Mouse (Mus musculus) megakaryocyte, adult 5-6 weeks (primary cell): ENCODE data around the gene Gm853. TPM values are rescaled to one million over a fixed set of nuclear protein-coding genes. Genes with fewer than 3 reads are reported as not detected.
A peak's percentile ranks its signal among the peaks of the same experiment; 100 is the strongest.

Experiments
- ATAC-seq: 2 replicates; pipeline ENCODE4 v1.8.0; 2016; ENCODE audit warnings: mild to moderate bottlenecking, inconsistent platforms; ENCODE audit not compliant: poor library complexity, severe bottlenecking
- total RNA-seq, 2 experiments: library from RNA; stranded (forward) in 1 of 2; stranded (reverse) in 1 of 2; fragments of 153-499, 151-499 nt in 1 of 2; fragments of 221-1000, 200-1000 nt in 1 of 2; gene quantifications; 2 replicates each; pipeline versions ENCODE4 v1.2.3 to v1.2.4; 2015 to 2017

The Gm853 gene
- total RNA-seq, 2 experiments from 2014 or later, result not detected

- ATAC-seq, result no peak
Observed at GRCm38 (mm10) chr4:130176156-130176720, 46.0 kb downstream of the Gm853 start.

- peak; percentile 50 for ATAC-seq
Observed at GRCm38 (mm10) chr4:130175072-130175711, 47.0 kb downstream of the Gm853 start, which contains the start of gene Tinagl1. Gene Tinagl1 (minus strand): TSS chr4:130175122.

DNA sequence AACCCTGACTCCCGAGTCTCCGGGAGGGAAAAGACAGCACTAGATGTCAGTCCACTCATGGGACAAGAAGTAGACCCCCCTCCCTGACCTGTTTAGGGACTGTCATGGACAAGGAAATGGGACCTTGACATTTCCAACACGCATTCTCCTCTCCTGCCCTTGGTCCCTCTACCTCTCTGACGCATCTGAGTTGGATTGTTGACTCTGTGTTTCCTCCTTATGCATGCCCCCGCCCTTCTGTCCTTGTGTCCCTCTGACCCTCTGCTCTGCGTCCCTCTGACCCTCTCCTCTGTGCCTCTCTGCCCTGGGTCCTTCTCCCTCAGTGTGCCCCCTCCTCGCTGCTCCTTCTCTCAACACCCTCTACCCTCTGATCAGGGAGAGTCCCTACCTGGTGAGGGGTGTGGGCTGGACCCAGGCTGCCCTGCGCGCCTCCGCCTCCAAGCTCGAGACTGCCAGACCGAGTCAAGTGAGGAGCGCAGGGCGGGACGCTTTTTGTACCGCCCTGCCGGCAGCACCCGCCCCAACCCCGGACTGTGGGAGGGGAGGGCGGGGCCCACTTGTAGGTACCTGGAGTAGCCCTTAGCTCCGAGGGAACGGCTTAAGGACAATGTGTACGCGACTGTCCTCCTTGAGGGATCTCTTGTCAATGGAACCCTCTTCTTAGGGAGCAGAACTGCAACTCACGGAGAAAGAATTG, 47.7 kb downstream of the Gm853 start:
- ATAC-seq, result peak; percentile 86

DNA sequence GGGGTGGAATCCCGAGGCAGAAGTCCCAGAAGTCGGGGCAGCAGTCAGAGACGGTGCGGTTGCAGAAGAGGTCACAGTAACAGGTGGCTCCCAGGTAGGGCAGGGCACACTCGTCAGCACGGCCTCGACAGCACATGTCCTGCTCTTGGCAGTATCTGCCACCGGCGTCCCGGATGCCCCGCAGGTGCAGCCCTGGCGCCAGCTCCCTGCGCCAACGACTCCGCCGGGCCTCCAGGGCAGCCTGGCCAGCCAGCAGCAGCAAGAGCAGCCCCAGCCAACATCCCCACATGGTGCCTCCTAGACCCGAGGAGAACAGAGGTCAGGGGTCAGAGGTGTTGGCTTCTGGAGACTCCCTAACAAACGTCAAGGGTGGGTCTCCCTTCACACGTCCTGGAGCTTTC, 48.3 kb downstream of the Gm853 start:
- ATAC-seq, result no peak

- ATAC-seq, result peak; percentile 47
Observed at GRCm38 (mm10) chr4:130173060-130173822, 49.0 kb downstream of the Gm853 start.

DNA sequence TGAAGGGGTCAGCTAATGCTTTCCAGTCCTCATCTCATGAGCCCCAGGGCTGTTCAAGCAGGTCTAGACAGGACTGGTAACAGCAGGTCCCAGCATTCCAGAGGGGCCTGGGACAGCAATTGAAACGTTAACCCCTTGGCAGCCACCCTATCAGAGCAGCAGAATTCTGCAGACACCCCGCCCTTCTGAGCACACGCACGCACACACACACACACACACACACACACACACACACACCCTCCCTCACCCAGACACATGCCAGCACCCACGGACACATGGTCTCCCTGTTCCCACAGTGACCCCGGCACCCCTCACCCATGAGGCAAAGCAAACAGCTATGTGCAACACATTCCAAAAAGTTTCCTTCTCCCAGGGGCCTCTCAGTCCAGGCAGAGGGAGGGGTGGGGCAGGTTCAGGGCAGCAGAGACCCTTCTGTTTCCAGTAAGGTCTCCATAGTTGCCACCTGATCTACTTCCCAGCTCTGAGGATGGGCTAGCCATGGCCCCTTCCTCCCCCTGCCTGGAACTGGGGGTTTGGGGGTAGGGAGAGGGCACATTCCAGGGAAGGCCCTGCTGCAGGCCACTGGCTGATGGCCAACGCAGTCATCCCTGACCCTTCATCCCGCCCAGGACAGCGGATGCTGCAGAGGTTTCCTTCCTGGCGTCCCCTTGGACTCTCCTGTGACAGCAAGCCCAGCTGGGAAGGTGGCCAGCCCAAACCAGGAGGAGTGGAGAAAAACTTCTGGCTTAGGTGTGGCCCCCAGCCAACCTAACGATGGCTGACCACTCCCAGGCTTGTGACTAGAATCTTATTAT, 50.0 kb downstream of the Gm853 start:
- no peak for ATAC-seq

- ATAC-seq, result no peak
Observed at GRCm38 (mm10) chr4:130170362-130170761, 51.8 kb downstream of the Gm853 start.

DNA sequence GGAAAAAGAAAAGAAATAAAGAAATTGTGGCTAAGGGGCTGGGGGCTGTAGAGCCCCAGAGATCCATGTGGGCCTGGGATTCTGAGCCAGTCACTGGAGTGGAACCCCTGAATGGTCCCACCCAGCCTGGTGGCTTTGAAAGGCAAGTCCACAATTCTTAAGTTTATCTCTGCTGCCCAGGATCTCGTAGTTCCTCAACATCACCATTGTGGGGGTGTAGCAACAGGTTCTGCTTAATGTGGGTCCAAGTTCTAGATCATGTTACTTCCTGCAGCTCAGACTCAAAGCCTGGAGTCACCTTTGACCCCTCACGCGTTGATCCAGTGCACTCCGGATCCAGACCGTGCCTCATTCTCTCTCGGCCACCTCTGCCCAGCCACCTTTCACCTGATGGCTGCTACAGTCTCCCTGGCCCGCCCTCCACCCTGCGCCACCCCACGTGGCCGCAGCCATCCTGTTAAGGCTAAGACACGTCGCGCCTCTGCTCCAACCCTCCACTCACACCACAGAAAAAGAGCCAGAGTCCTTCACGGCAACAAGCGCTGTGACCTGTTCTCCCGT, 52.7 kb downstream of the Gm853 start:
- no peak for ATAC-seq

DNA sequence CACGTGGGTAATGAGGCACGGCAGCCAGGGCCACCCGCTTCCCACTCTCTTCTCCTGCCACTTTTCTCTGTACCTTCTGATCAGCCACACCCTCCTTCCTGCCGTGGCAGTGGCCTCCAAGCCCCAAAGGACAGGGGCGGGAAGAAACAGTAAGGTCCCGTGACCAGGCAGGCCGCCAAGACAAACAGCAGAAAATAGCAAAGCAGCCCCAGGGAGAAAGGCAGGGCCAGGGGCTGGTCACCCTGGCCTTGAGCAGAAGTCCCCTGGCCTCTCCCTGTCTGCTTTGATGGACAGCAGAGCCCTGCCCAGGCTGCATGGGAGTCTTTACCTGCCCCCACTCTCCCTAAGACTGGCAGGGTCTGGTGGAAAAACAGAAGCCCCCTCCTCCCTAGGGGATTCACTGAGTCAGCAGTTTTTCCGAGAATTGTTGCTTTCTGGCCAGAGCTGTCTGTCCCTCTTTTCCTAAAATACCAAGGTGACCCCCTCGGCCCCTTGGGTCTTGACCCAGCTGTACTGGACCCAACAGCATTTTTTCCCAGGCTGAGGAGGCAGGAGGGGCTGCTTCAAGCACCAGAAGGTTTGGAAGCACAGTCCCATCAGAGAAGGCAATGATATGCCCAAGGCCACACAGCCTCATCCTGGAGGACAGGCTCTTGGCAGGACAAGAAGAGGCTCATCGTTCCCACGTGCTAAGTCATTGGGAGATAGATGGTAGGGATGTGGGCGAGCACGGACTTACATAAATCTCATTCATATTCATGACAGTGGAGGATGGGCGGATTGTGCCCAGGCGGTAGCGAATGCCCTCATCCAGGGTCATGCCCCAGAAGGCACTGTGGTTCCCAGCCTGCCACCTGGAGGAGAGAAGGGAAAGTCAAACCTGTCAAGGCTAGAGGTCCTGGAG, 53.7 kb downstream of the Gm853 start:
- ATAC-seq, result no peak

GRCm38 (mm10) chr4:130167814-130168213, 54.4 kb downstream of the Gm853 start:
- peak; percentile 57; the same call in 1 of the 2 replicates for ATAC-seq

DNA sequence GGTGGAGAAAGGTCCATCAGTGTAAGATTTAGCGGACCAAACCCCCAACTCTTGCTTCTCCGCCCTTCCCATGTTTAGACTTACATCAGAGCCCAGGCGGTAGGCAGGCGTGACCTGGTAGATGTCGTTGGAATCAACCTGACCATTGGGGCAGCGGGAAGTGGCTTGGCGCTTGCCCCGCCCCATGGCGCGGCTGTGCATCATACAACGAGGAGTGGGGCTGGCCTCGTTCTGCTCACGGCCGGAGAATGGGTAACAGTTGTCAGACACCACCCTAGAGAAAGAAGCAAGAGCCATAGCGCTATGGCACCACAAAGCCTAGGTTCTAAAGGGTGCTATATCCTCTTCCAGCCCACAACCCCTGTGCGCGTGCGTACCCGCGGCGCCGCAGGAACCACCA, 54.9 kb downstream of the Gm853 start:
- ATAC-seq, result no peak

- ATAC-seq, result no peak
Observed at GRCm38 (mm10) chr4:130166592-130166991, 55.6 kb downstream of the Gm853 start.

DNA sequence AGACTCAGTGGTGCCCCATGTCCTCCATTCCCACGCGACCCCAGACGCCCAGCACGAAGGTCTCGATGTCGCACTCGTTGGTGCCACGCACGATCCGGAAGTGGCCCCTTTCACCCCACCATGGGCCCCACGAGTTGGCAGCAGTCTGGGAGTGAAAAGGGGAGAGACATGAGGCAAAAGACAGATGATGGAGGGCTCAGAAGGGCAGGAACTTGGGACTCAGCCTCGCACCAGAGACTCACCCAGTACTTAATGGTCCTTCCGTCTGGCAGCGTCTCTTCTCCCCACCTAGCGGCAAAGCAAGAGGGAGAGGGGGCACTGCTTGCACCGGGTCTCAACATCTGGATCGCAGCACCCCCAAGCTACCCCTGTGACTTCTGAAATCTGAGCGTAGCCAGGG, 56.1 kb downstream of the Gm853 start:
- ATAC-seq, result no peak

DNA sequence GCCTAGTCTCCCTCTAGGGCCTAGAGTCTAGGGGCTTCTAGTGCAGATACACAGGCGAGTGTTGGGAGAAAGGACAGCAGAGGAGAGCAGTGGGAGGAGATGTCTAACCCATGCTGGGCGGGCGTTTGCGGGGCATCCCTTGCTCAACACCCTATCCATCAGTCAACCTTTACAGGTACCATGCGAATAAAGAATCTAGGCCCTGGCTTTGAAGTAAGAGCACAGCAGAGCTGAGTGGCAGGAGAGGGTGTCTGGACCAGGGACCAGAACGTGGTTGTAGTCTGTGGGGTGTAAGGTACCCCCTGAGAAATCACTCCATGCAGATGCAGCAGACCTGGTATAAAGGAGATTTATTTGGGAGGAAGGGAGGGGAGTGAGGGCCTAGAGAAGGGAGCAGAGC, 58.1 kb downstream of the Gm853 start:
- ATAC-seq, result no peak

DNA sequence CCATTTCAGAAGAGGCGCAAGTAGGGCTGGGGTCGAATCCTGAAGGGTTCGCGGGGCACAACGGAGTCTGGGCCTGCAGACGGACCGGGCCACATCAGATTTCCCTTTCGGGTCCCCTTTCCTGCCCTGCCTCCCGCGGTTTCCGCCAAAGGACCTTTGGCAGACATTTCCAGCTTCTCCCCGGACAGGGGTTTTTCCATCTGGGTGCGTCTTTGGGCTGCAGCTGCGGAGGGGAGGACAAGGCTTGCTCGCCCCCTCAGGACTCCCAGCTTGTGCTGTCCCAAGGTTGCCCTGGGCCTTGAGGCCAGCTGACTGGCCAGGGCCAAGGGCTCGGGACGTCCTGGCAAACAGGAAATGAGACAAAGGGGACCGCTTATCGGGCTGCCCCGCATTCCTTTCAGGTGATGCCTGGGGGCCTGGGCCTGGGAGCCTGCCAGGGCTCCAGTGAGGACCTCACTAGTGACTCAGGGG, 58.8 kb downstream of the Gm853 start:
- ATAC-seq, result peak; percentile 20; the same call in 1 of the 2 replicates

GRCm38 (mm10) chr4:130161349-130161748, 60.9 kb downstream of the Gm853 start:
- ATAC-seq, result no peak
